Mouse (Mus musculus): ENCODE data around the gene Kitl.

Kitl gene

DNA sequence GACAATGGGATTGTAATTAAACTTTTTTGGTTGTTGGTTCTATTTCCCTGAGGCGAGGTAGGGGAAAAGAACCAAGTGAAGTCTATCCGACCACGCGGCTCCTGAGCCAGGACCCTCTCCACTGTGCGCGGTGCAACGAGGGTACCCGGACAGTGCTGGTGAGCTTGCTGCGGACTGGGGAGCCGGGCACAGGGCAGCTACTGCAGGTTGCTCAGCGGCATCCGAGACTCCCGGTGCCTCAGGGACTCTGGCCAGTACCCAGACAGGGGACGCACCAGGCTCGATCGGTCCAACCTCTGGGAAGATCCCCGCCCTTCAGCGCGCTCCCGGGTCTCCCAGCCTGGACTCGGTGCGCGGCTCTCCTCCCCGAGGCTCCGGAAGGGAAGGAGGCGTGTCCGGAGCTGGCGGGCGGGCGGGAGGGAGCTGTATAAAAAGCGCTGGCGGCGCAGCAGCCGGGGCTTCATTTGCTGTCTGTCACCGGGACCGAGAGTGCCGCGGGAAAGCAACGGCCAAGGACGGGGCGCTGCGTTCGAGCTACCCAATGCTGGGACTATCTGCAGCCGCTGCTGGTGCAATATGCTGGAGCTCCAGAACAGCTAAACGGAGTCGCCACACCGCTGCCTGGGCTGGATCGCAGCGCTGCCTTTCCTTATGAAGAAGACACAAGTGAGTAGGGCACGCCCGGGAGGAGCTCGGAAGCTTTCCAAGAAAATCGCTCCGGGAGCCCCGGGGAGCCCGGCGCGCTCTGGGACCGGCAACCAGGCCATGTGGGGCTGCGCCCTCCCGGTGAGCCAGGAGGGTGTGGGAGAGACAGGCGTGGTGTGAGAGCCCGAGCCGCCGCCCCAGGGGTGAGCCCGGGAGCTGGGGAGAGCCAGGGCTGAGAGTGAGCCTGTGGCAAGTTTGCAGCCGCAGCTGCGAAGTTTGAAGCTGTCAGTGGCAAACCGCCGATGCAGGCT is at the start of gene Kitl:
Kitl (plus strand) TSS at position 261 of the 956 bp plus-strand sequence.
- peak; percentile 89 for DNase-seq

GRCm38 (mm10) chr10:99972866-99973265 is 42.6 kb upstream of the Kitl start:
- no peak for DNase-seq

DNA sequence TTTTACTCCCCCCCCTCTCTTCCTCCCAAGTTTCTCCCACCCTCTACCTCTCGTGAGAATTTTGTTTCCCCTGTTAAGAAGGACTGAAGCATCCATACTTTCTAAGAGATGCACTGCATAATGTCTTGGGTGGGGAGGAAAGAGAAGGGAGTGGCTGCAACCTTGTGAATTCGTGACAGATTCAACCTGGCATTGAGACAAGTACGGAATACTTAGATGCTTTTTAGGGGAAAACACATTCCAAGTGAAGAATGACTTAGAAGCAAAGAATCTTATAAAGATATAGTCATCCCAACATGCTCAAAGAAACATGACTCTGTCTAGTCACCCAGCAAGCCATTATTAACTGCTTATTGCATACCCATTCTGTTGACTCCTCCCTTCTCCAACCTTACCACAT is 35.3 kb upstream of the Kitl start:
- no peak for DNase-seq

DNA sequence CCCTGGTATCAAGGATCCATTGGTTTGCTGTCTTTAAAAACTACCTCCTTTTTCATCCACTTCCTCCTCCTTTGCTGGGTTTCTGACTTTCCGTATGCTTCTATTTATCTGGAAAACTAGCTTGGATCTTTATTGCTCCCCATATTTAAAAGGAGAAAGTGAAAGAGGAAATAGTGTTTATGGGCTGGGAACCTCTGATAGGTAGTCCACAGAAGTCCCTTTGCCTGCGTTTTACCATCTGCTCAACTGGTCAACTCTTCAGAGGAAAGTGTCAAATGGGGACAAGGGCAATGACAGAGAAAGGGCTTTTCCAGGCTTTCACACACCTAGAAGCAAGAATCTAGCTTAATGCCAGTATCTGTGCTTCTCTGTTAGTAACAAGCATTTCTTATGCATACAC is 34.5 kb upstream of the Kitl start:
- no peak for DNase-seq

- no peak for DNase-seq
Measured at GRCm38 (mm10) chr10:99981887-99982286, 33.5 kb upstream of the Kitl start.

DNA sequence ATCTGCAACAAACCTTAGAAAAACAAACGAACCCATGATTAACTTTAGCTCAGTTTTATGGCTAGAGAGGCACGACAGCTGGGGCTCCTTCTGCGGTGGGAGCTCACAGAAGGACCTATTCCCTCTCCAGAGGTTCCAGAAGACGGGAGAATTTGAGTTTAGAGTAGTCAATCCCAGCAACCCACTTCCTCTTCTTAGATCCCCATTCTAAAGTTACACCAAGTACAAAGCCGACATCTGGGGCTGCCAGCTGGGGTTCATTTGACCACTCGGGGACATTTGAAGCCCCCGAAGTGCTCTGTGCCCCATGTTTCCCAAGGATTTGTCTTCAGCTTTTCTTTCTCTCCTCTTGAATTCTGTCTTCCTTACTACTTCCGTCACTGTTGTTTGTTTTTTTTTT is 28.7 kb upstream of the Kitl start:
- DNase-seq, result no peak

DNA sequence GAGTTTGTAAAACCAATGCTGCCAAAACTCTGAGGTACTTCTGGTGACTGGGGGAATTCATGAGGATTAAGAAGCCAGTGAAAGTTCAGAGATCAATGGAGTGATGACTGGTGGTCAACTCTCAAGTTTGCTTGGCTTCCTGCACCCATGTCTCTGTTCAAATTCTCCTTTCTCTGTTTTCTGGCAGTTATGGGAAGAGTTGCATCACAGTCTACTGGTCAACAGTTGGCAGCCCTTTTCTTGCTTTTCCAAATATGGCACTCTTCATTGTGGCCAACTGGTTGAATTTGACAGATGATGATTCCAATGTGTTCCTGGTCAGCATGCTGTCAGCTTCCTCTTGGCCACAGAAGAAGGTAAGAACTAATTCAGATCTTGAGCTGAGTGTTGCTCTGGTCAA is 25.7 kb upstream of the Kitl start:
- DNase-seq, result no peak

DNA sequence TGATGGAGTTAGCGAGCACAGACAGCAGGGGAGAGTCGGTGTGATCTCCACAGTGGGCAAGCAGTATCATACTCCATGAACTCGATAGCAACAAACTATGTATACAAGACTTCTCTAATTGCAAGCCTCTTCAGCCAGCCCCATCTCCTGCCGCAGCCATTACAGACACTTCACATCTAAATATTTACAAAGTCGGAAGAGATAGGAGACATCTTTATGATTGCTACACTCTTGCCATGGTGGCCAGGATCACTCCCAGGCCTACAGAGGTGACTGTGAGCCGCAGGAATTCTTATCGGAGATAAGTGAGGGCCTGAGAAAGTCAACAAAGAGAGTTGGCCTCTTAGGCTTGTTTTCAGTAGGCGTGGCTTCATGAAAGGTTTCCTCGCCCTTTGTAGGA is 23.3 kb upstream of the Kitl start:
- DNase-seq, result no peak

DNA sequence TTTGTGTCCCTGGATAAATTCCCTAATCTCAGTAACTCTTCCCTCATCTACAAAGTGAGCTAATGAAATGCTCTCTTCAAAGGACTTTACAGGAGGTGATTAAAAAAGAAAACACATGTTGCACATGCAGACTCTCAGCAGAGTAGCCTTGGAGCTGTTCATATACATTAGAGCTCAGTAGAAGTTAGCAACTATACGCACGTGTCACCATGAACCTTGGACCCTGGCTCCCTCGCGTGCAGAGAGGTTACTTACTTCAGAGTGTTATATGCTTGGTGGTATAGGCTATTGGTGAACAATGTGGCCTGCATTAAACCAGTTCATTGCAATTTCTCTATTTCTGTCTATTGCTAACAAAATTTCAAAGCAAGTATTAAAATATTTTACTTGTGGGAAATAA is 14.0 kb upstream of the Kitl start:
- no peak for DNase-seq

DNA sequence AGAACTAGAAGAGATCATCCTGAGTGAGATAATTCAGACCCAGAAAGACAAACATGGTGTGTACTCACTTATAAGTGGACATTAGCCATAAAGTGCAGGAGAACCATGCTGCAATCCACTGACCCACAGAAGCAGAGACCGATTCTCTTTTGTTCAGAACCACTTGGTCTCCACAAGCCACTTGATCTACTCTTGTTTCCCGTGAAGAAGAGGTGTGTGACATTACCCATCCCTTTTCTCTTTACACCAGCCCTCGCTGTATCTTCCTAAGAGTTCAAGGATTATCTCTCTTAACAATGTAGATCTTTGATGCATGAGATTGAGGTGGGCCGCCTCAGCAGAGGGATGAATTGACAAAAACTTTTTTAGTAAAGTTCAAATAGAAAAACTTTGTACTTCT is 11.6 kb upstream of the Kitl start:
- DNase-seq, result no peak

- no peak for DNase-seq
Measured at GRCm38 (mm10) chr10:100009681-100010080, 5.7 kb upstream of the Kitl start.

- DNase-seq, result no peak
Measured at GRCm38 (mm10) chr10:100010291-100010690, 5.1 kb upstream of the Kitl start.

DNA sequence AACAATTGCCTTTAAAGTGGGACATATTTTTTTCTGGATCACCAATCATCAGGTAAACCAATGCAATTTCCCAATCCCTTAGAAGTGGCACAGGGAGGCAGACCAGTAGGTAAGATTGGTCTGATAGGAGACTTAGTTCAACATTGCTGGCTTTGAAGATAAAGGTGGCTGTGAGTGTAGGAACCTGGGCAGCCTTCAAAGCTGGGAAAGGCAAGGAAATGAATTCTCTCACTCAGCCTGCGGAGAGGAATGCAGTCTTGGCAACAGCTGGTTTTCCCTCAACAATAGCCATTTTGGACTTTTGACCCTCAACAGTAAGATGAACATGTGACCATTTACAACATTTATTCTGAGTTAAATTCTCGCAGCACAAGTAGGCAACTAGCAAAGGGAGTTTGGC is 1.3 kb upstream of the Kitl start:
- no peak for DNase-seq

DNA sequence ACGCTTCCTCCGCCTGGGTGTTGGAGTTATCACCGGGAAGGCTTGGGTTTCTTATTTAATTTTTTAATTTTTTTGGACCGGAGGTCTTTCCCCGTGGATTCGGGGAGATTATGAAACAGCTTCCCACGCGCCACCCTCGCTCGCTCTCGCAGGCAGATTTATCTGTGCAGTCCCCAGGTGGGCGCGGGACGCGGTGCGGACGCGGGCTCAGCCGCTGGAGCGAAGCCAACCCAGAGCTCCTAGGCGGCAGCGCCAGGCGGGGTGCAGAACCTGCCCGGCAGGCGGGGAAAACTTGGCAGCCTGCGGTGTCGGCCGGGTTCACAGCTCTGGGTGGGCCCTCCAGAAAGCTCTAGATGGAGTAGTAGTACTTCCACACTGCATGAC is 888 bp downstream of the Kitl start:
- DNase-seq, result peak; percentile 79

DNA sequence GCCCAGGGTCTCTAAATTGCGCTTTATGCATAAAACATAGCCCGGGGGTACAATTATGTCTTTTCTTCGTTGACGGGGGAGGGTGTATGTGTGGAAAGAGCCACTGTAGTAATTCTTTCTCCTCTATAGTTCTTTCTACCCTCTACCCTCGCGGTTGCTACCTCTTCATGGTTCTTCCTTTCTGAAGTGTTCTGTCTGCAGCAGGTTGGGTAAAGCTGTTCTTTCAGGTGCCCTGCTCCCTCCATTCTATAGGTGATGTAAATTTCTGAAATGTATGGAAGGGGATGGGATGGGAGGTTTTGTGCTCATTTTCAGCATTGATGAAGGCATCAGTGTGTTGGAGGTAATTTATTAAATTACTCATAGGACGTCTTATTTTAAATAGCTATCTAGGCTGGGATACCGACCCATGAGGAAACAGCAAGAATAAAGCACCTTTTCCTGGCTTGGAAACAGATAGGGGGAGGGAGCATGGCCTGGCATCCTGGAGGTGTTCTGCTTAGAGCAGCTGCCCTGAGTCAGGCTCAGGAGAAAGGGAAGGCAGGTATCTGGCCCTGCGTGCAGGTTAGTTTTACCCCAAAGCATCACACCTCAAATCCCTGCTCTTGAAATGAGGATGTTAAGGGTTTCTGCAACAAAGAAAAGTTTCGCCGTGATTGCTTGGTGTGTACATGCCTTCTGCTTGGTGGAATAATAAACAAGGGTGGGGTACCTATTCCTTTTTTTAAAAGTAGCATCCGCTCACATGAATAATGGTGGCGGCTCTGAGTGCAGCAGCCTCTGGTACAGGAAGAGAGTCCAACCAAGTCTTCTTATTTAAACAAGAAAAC is 1.7 kb downstream of the Kitl start:
- no peak for DNase-seq

- no peak for DNase-seq
Measured at GRCm38 (mm10) chr10:100017771-100018070, 2.3 kb downstream of the Kitl start.

DNA sequence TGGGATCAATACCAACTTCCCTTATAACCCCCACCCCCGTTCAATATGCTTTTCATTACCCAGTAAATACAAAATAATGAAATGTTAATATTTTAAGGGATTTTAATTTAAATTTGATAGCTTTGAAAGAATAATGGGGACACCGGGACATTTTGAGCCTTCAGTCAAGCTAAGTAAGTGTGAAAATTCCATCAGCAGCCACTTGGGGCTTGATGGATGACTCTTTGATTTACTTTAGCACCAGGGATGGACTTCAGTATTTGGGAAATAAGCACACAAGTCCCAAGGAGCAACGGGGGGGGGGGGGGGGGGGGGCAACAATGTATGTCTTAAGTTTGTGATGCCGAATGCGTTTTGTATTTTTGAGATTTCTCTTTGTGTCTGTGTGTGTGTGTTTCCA is 3.1 kb downstream of the Kitl start:
- no peak for DNase-seq

GRCm38 (mm10) chr10:100019246-100020195 is 4.1 kb downstream of the Kitl start:
- DNase-seq, result no peak

DNA sequence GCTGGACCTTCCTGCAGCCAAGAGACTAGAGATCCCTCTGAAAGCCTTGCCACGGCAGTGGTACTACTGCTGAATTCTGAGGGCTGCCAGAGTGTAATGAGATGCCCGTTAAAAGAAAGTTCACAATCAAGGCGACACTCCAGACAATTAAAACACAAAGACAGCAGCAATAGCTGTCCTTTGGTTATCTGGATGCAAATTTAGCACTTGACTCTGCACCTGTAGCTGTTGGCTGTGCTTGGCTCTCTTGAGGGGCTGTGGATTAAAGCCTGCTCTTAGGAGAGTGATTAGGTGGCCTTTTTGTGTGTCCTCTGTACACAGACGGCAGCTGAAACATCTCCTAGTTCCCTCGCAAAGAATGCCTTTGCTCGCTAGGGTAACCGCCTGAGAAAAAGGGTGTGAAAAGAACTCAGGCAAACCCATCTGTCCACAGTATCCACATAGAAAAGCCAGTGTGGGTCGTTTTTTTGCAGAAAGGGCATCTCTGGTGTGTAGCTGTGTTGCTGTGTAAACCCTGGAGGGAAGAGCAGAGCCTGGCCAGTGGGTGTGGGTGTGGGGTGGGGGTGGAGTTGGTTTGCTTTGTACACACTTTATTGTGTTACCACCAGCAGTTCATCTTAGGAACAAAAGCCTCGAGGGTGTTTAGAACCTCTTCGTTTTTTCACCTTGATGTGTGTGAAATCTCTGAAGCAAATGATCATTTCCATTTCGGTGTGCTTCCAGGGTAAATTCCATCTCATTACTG is 6.8 kb downstream of the Kitl start:
- DNase-seq, result no peak

DNA sequence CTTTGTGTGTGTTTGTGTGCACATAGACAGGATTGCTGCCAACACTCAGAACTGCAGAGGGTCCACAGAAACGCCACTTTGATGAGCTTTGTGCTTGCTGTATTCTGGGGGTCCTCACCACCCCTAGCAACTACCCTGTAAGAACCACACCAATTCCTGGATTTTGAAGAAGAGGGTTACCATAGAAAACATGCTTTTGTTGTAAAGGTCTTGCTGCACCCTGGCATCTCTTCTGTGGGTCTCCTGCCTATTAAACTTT is 7.3 kb downstream of the Kitl start:
- no peak for DNase-seq

DNA sequence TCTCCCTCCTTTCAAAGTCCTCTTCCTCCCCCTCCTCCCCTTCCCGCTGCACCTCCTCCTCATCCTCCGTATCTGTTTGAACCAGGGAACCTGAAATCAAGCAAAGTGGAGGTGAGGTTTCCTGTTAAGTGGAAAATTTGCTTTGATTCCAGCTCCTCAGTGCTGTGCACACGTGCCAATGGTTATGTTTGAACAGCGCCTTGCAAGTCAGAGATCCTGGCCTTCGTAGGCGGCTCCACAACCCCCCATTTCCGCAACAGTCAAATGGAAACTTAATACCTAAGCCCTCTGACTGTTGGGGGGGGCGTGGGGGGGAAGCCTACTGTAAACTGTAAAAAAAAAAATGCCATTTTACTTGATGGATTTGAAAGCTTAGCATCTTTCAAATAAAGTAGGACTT is 10.2 kb downstream of the Kitl start:
- DNase-seq, result no peak

GRCm38 (mm10) chr10:100026778-100027177 is 11.3 kb downstream of the Kitl start:
- no peak for DNase-seq

- no peak for DNase-seq
Measured at GRCm38 (mm10) chr10:100030385-100030784, 15.0 kb downstream of the Kitl start.

All from kidney, postnatal 10 days (tissue).